Mouse (Mus musculus): ENCODE results near the gene Gm49395. TPM values are rescaled to one million over a fixed set of nuclear protein-coding genes. Genes with fewer than 3 reads are reported as not detected.

The Gm49395 gene
- polyA plus RNA-seq, 1 experiment: 15.0 TPM

DNA sequence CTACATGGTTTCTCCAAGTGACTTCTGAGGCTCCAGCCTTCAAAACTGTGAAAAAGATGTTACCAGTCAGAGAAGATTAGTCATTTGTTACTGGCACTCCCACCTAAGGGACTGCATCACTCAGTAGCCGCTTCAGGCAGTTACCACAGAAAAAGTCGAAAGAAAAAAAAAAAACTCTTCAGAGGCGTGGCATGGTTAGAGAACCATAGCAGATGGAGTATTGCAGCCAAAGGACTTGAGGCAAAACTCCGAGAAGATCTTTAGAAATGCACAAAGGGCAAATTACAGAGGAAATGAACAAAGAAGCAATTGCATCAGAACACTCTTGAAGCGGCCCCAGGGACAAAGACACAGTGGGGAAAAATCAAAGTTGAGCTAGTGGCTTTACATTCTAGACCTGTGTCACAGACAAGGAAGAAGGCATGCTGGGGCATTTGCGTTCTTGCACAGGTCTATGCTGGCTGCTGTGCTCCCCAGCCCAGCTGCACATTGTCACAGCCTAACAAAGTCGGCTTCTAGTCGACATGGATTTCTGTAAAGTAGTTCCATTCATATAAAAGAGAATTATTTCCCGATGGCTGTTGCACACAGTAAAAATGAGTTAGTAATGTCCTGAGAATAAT, 95.4 kb downstream of the Gm49395 start:
- TF ChIP-seq CTCF (IDR thresholded peaks at IDR 0.05; ENCODE audit: control insufficient read depth, insufficient read depth, low read length): no peak
- TF ChIP-seq POLR2A (IDR thresholded peaks at IDR 0.05; ENCODE audit: borderline replicate concordance, control insufficient read depth, low read depth, low read length): no peak
- 60% methylated on average over 9 of the region's 9 CpGs for WGBS
- H3K4me3 ChIP-seq (replicated peaks; ENCODE audit: control insufficient read depth, low read depth, low read length): no peak overlapping the region
- H3K4me1 ChIP-seq (ENCODE audit: control insufficient read depth, insufficient read depth, low read length): peaks cover 1% of the 10 kb centered on the region
- no peak overlapping the region for H3K27ac ChIP-seq (ENCODE audit: control insufficient read depth, insufficient read depth, low read depth, low read length, poor library complexity)

DNA sequence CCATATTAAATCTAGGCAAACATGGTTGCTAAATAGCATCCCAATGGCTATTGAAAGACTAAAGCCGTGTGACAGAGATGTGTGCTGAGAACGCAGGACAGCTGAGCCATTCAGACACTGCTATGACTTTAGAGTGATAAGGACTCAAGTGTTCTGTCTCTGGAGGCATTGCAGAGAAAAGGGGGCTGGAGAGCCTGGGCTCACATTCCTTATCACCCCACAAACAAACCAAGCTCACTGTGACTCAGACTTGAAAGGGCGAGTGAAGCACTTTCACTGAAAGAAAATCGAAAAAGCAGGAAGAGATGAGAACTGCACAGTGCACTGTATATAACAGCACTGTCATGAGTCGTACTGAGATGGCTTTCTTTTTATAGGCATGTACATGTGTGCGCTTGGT, 96.4 kb downstream of the Gm49395 start:
- Histone ChIP-seq H3K4me3 (replicated peaks; ENCODE audit: control insufficient read depth, low read depth, low read length) (no peak overlapping the region), H3K4me1 (ENCODE audit: control insufficient read depth, insufficient read depth, low read length) (no peaks in the 10 kb centered on the region), H3K27ac (ENCODE audit: control insufficient read depth, insufficient read depth, low read depth, low read length, poor library complexity) (no peak overlapping the region)
- TF ChIP-seq CTCF (IDR thresholded peaks at IDR 0.05; ENCODE audit: control insufficient read depth, insufficient read depth, low read length): no peak
- TF ChIP-seq POLR2A (IDR thresholded peaks at IDR 0.05; ENCODE audit: borderline replicate concordance, control insufficient read depth, low read depth, low read length): no peak
- 61% methylated on average over 6 of the region's 6 CpGs for WGBS

DNA sequence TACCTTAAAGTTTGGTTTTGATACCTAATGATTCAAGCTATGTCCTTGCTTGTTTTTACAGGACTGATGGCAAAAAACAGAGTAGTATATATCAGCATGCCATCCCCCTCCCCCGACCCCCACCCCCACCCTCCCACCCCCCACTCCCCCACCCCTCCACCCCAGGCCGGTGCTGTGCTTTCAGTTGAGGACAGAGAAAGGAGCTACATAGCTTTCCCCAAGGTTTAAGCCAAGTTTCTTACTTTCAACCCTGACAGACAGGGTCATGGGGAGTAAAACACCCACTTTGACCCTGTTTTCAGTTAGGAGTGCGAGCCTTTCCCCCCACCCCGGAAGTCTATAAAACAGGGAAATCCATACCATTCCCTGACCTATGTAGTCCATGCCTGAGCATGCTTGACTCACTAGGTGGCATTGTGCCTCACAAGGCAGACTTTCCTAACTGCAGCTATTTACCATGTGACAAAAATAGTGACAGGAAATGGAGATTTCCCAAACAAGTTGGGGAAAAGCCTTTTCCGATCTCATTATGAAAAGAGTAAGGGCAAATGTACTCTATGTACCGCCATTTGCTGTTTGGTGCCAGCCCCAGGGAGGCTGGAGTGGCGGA, 98.2 kb downstream of the Gm49395 start:
- no peaks in the 10 kb centered on the region for H3K4me1 ChIP-seq (ENCODE audit: control insufficient read depth, insufficient read depth, low read length)
- no peak overlapping the region for H3K4me3 ChIP-seq (replicated peaks; ENCODE audit: control insufficient read depth, low read depth, low read length)
- TF ChIP-seq POLR2A (IDR thresholded peaks at IDR 0.05; ENCODE audit: borderline replicate concordance, control insufficient read depth, low read depth, low read length) (no peak), CTCF (IDR thresholded peaks at IDR 0.05; ENCODE audit: control insufficient read depth, insufficient read depth, low read length) (no peak)
- no peak overlapping the region for H3K27ac ChIP-seq (ENCODE audit: control insufficient read depth, insufficient read depth, low read depth, low read length, poor library complexity)
- 52% methylated on average over 7 of the region's 7 CpGs for WGBS

DNA sequence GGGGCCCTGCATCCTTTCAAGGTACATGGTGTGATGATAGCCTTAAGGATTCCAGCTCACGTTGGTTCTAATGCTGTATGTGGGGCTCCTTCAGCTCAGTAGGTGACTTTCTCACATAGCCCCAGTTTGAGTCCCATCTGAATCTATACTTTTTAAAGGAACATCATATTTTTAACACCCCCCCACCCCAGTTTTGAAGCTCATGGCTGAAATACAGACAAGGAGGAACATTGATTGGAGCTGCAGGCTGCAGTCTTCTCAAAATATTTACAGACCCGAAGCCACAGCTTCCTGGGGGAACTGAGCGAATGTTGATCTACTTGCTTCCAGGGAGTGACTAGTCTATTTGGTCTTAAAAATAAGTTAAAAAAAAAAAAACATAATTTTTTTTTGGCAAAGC, 98.9 kb downstream of the Gm49395 start:
- Histone ChIP-seq H3K4me3 (replicated peaks; ENCODE audit: control insufficient read depth, low read depth, low read length) (no peak overlapping the region), H3K27ac (ENCODE audit: control insufficient read depth, insufficient read depth, low read depth, low read length, poor library complexity) (no peak overlapping the region), H3K4me1 (ENCODE audit: control insufficient read depth, insufficient read depth, low read length) (no peaks in the 10 kb centered on the region)
- no peak for TF ChIP-seq CTCF (IDR thresholded peaks at IDR 0.05; ENCODE audit: control insufficient read depth, insufficient read depth, low read length)
- no peak for TF ChIP-seq POLR2A (IDR thresholded peaks at IDR 0.05; ENCODE audit: borderline replicate concordance, control insufficient read depth, low read depth, low read length)
- whole genome bisulfite sequencing: 35% methylated on average over 3 of the region's 3 CpGs

DNA sequence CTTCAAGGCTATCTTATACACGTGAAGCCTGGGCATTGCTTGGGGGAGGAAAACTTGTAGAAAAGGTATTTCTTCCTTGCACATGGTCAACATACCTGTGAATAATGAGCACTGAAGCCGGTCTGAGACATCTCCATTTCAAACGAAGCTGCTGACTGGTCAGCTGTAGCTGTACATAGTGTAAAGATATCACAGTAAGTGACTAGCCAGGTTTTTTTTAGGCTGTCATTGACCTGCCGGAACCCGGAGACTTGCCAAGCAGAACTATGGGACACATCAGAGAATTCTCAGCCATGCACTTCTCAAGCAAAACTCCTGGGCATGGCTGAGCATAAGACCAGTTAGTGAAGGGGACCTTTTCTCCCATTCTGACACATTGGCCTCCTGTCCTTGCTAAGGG, 99.6 kb downstream of the Gm49395 start:
- no peak overlapping the region for H3K27ac ChIP-seq (ENCODE audit: control insufficient read depth, insufficient read depth, low read depth, low read length, poor library complexity)
- 87% methylated on average over 5 of the region's 5 CpGs for WGBS
- TF ChIP-seq POLR2A (IDR thresholded peaks at IDR 0.05; ENCODE audit: borderline replicate concordance, control insufficient read depth, low read depth, low read length) (no peak), CTCF (IDR thresholded peaks at IDR 0.05; ENCODE audit: control insufficient read depth, insufficient read depth, low read length) (no peak)
- H3K4me1 ChIP-seq (ENCODE audit: control insufficient read depth, insufficient read depth, low read length): no peaks in the 10 kb centered on the region
- H3K4me3 ChIP-seq (replicated peaks; ENCODE audit: control insufficient read depth, low read depth, low read length): no peak overlapping the region

DNA sequence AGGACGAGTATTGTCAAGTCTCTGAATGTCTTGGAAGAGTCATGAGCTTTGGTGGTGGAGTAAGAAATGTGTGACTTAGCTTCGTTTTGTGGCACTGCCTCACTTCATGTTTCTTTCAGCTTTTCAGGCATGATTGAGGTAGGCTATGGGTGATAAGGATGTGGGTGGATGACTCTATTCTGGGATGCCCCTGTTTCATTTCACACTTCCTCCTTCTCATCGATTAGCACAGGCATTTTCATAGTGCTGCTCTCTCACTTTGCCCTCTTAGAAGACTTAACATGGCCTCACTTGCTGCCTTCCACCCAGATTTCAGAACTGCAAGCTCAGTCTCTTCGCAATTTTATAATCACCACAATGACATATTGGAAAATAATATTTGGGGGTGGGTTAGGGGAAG, 102.1 kb downstream of the Gm49395 start:
- Histone ChIP-seq H3K4me1 (ENCODE audit: control insufficient read depth, insufficient read depth, low read length) (no peaks in the 10 kb centered on the region), H3K27ac (ENCODE audit: control insufficient read depth, insufficient read depth, low read depth, low read length, poor library complexity) (no peak overlapping the region), H3K4me3 (replicated peaks; ENCODE audit: control insufficient read depth, low read depth, low read length) (no peak overlapping the region)
- 54% methylated on average over 4 of the region's 4 CpGs for WGBS
- TF ChIP-seq CTCF (IDR thresholded peaks at IDR 0.05; ENCODE audit: control insufficient read depth, insufficient read depth, low read length): no peak
- TF ChIP-seq POLR2A (IDR thresholded peaks at IDR 0.05; ENCODE audit: borderline replicate concordance, control insufficient read depth, low read depth, low read length): no peak

DNA sequence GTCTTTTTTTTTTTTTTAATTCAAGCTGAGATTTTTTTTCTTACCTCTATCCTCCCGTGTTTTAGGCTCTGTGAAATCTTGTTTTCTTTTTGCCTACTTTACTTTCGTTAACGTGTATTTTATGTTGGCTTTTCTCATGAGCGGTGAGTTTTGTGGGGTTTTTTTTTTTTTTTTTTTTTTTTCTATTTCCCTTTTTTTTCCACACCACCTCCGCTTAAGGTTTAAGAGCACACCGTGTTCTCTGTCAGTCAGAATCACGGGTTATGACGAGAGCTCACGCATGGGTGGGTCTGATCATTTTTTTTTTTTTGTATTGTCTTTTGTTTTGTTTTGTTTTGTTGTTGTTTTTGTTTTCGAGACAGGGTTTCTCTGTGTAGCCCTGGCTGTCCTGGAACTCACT, 103.6 kb downstream of the Gm49395 start:
- no peaks in the 10 kb centered on the region for H3K4me1 ChIP-seq (ENCODE audit: control insufficient read depth, insufficient read depth, low read length)
- TF ChIP-seq POLR2A (IDR thresholded peaks at IDR 0.05; ENCODE audit: borderline replicate concordance, control insufficient read depth, low read depth, low read length) (no peak), CTCF (IDR thresholded peaks at IDR 0.05; ENCODE audit: control insufficient read depth, insufficient read depth, low read length) (no peak)
- no peak overlapping the region for H3K4me3 ChIP-seq (replicated peaks; ENCODE audit: control insufficient read depth, low read depth, low read length)
- H3K27ac ChIP-seq (ENCODE audit: control insufficient read depth, insufficient read depth, low read depth, low read length, poor library complexity): no peak overlapping the region
- 75% methylated on average over 10 of the region's 10 CpGs for WGBS

DNA sequence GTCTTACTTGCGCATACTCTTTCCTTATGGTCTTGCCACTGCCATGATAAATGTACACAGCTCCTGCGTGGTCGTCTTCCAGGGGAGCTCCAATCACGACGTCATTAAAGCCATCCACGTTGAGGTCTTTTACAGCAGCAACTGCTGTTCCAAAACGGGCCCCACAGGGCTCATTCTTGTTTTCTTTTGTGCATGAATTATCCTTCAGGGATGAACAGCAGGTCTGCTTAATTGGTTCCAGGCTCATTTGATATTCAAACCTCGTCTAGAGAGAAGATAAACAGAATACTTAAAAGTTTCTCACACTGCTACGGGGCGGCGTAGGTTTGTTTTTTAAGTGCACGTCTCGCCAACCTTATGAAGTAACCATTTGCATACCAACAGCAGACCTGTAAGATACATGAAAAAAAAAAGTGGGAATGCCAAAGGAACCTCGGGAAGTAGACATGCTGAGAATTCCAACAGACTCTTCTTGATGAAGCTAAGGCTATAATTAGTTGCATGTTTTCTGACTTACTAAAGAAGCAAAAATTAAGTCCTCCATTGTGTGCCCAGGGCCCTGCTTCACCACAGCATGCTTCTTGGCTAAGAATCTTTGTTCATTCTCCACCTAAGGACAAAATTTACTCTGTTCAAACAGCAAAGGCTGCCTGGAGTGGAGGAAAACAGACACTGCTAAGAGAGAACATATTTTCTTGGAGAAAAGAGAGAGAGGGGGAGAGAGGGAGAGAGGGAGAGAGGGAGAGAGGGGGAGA, 109.3 kb downstream of the Gm49395 start:
- WGBS: 77% methylated on average over 14 of the region's 14 CpGs

More for the DNA sequence above, 109.3 kb downstream of the Gm49395 start:
- TF ChIP-seq POLR2A (IDR thresholded peaks at IDR 0.05; ENCODE audit: borderline replicate concordance, control insufficient read depth, low read depth, low read length) (no peak), CTCF (IDR thresholded peaks at IDR 0.05; ENCODE audit: control insufficient read depth, insufficient read depth, low read length) (no peak)
- Histone ChIP-seq H3K27ac (ENCODE audit: control insufficient read depth, insufficient read depth, low read depth, low read length, poor library complexity) (no peak overlapping the region), H3K4me1 (ENCODE audit: control insufficient read depth, insufficient read depth, low read length) (no peaks in the 10 kb centered on the region), H3K4me3 (replicated peaks; ENCODE audit: control insufficient read depth, low read depth, low read length) (no peak overlapping the region)
